Mouse (Mus musculus): ENCODE measurements at regions not wholly inside any gene's neighbourhood (a gene's known extent, or its start where the extent isn't known, plus 50 kb on each side); places are given as distances from the start of the nearest gene placed in this dataset.

GRCm38 (mm10) chr16:29822843-29823401 lies 241.3 kb upstream of the Hes1 start:
- TF ChIP-seq ETS1 (conservative IDR thresholded peaks at IDR 0.05; ENCODE audit: low read depth, low read length) (no peak), POLR2AphosphoS2 (IDR thresholded peaks at IDR 0.05; ENCODE audit: low read depth, low read length) (no peak), POLR2A (IDR thresholded peaks at IDR 0.05; ENCODE audit: low read depth, low read length) (no peak), TCF12 (IDR thresholded peaks at IDR 0.05; ENCODE audit: low read depth, low read length) (no peak), MAX (IDR thresholded peaks at IDR 0.05; ENCODE audit: low read length) (no peak), E2F4 (IDR thresholded peaks at IDR 0.05; ENCODE audit: insufficient replicate concordance, low read depth, low read length) (no peak)

All from CH12.LX (cell line).